Mouse (Mus musculus): ENCODE results near the gene Lhx2.

DNA sequence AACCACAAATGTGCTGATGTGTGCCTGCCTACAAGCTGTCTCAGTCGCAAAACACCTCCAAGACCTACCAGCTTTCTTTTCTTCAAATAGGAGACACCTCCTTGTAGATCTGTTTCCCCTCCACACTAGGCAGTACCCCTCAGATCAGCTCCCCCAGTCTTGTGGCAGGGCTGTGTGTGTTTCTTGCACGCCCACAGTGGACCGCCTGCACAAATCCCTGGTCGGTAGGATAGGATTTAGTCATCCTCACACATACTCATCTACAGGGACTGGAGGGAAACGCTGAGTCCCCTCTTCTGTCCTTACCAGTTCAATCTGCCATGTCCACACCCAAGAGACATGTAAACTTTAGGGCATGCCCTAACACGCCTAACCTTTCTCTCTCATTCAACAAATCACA is 71.1 kb downstream of the Lhx2 start:
- TF ChIP-seq CTCF (IDR thresholded peaks at IDR 0.05; ENCODE audit: borderline replicate concordance, extremely low read depth, insufficient read depth, insufficient read length) (no peak), POLR2A (IDR thresholded peaks at IDR 0.05; ENCODE audit: borderline replicate concordance, extremely low read depth, insufficient read depth, insufficient read length, poor library complexity, severe bottlenecking) (no peak)
